Mouse (Mus musculus) gastrocnemius, postnatal 14 days (tissue): Measurements from ENCODE around the gene Prss58. TPM values are rescaled to one million over a fixed set of nuclear protein-coding genes. Genes with fewer than 3 reads are reported as not detected.

Experiments used
- DNase-seq: peaks from one replicate; pipeline ENCODE4 v3.0.0; 2021; ENCODE audit warnings: mixed read lengths
- intact Hi-C: fragments of 180-260 bp; cut with DNase I; formaldehyde crosslinking; loops from one replicate; pipeline ENCODE4 v1.15.1; 2025; ENCODE audit warnings: low total_unique reads
- long read RNA-seq, 2 experiments: library from polyadenylated mRNA; stranded (forward); transcript quantifications; one replicate each; pipeline ENCODE4 v2.0.0; 2021
- total RNA-seq, 2 experiments: library from RNA; stranded (reverse); gene quantifications; 2 replicates each; pipeline ENCODE4 v1.2.3; 2021

The Prss58 gene
- total RNA-seq, result not detected
- long read RNA-seq, experiment 1, result 0 reads
- long read RNA-seq, experiment 2, result 0 reads

GRCm38 (mm10) chr6:40900287-40900686 lies at the start of gene Prss58:
Gene Prss58 (minus strand): TSS chr6:40900387.
- no peak for DNase-seq
- intact Hi-C loops, result no loop called here

- DNase-seq, result no peak
- intact Hi-C loops, result no loop called here
These were observed 40.3 kb upstream of the Prss58 start, which contains the start of gene 1700074P13Rik for GRCm38 (mm10) chr6:40940457-40940856. Gene 1700074P13Rik (minus strand): TSS chr6:40940557.

DNA sequence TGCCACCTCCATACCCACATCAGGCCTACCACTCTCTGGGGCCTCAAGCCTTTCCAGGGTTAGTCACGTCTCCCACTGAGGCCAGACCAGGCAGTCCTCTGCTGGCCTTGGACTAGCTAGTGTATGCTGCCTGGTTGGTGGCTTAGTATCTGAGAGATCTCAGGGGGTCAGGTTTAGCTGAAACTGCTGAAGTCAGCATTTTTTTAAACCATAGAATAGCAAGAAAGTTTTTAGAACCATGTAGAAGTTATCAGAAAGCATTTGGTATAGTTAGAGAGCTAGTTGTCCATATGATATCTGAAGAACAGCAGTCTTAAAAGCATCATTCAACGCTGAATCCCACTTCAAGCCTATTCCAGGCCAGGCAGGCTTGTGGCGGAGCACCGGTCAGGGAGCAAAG lies 19.8 kb upstream of the Prss58 start:
- intact Hi-C loops, result no loop called here
- DNase-seq, result no peak

GRCm38 (mm10) chr6:40894716-40895115 lies 5.5 kb downstream of the Prss58 start:
- intact Hi-C loops, result no loop called here
- no peak for DNase-seq

- intact Hi-C loops, result no loop called here
- DNase-seq, result no peak
These were observed 6.6 kb downstream of the Prss58 start for GRCm38 (mm10) chr6:40893577-40893976.

- DNase-seq, result no peak
- intact Hi-C loops, result no loop called here
These were observed 8.4 kb downstream of the Prss58 start for GRCm38 (mm10) chr6:40891754-40892153.

DNA sequence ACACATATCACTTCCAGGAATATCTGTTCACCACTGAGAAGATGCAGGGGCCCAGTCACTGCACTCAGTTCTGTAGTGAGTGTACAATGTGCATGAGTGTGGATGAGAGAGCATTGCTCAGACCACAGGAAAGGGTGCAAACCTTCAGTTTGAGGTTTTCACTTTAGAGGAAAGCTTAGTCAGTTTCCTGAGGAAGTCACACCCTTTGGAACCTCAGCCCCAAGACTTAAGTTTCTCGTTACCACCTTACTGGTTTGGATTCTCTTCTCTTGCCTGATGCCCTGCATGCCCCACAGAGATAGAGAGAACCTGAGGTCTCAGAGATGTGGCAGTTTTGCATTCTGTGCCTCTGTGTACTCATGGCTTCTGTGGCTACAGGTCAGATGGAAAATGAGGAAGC lies 9.2 kb downstream of the Prss58 start:
- intact Hi-C loops, result no loop called here

GRCm38 (mm10) chr6:40887394-40887793 lies 12.8 kb downstream of the Prss58 start, which contains the start of gene Moxd2:
Gene Moxd2 (minus strand): TSS chr6:40887494.
- intact Hi-C loops, result no loop called here

More for the DNA sequence above, 9.2 kb downstream of the Prss58 start:
- DNase-seq, result no peak

GRCm38 (mm10) chr6:40845283-40845682 lies 54.9 kb downstream of the Prss58 start:
- no peak for DNase-seq
- intact Hi-C loops, result no loop called here

More at GRCm38 (mm10) chr6:40887394-40887793, 12.8 kb downstream of the Prss58 start, which contains the start of gene Moxd2:
- DNase-seq, result no peak

Other genes starting within 250 kb of the Prss58 start
- gene Moxd2, start 12.9 kb downstream of the Prss58 start, total RNA-seq, result not detected
- gene 1700074P13Rik, start 40.2 kb upstream of the Prss58 start, total RNA-seq, result not detected
- not detected for gene Gm4744, start 51.5 kb upstream of the Prss58 start, total RNA-seq
- gene 1810009J06Rik, start 64.4 kb upstream of the Prss58 start, total RNA-seq, result not detected
- not detected for gene Gm2663, start 99.1 kb upstream of the Prss58 start, total RNA-seq
- gene 2210010C04Rik, start 135.1 kb upstream of the Prss58 start, total RNA-seq, result not detected